Mouse (Mus musculus): ENCODE measurements around the gene Rprd1b.

The Rprd1b gene

DNA sequence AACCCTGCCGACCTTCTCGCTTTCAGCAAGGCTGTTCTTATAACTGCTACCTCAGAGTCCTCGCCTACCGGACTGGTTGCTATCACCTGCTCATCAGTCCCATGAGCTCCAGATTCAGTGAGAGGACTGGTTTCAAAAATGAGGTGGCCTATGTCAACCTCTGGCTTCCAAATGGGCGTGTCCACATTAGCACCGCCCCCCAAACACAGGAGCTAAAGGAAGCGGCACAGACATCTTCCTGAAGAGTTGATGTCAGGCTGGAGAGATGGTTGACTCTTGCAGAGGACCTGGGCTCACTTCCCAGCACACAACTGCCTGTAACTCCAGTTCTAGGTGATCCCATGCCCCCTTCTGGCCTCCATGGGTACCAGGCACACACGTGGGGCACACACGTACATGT lies 148.5 kb downstream of the Rprd1b start:
- no peak for DNase-seq (ENCODE audit: low spot score)

DNA sequence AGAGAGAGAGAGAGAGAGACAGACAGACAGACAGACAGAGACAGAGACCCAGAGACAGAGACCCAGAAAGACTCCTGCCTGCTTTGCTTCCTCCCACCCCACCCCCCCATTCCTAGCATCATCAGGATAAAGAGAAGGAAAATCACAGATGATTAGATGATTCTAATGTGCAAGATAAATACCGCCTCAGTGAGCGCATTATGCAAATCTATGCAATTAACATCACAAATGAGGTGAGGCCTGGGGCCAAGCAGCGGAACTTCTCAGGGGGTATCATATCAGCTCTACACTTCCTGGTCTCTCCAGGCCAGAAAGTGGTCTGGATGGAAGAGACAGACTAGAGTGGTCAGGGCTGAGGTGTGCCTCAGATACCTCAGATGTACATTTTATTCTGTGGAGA lies 149.3 kb downstream of the Rprd1b start:
- DNase-seq (ENCODE audit: low spot score), result no peak

DNA sequence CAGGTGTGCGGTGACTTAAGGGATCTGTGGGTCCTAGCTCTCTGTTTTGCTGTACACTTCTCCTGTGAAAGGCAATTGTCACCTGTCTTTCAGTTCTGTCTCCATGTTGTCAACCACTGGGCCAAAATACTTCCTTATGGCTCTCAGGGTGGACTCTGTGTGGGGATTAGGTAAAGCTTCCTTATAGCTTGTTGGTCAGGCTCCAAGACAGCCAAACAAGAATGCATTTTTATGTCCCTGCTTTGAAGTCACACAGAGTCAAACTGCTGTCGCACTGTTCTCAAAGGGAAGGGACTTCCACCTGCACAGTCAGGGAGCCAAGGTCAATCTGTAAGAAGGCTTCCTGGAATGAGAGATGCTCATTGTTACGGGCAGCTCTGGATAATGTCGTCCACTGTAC lies 149.8 kb downstream of the Rprd1b start:
- DNase-seq (ENCODE audit: low spot score), result no peak

DNA sequence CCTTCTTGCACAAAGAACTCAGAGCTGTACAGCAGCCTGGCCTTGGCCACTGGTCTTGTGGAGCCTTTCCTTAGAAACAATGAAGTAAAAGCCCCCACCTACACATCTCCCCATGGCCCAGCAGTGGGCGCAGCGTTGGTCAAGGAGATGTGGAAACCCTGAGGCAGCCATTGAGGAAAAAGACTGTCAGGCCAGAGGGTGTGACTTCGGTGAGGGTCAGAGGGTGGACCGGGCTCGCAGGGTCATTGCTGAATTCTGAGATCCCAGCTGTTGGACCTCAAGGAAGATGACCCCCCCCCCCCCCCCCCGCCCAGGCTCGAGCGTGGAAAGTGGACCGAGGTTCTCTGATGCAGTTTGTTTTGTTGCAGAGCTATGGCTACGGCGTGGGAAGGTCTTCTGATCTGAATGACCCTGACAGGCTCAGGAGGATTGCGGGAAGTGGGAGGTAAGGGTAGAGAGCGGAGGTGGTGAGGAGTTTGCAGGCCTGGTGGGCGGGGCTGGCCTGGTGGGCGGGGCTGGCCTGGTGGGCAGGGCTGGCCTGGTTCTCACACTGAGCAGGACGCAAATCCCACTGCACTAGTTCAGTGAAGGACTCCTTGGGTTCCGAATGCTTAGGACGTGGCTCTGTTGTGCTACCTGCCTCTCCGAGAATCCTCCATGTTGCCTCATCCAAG lies 150.5 kb downstream of the Rprd1b start:
- DNase-seq (ENCODE audit: low spot score), result peak; percentile 75

DNA sequence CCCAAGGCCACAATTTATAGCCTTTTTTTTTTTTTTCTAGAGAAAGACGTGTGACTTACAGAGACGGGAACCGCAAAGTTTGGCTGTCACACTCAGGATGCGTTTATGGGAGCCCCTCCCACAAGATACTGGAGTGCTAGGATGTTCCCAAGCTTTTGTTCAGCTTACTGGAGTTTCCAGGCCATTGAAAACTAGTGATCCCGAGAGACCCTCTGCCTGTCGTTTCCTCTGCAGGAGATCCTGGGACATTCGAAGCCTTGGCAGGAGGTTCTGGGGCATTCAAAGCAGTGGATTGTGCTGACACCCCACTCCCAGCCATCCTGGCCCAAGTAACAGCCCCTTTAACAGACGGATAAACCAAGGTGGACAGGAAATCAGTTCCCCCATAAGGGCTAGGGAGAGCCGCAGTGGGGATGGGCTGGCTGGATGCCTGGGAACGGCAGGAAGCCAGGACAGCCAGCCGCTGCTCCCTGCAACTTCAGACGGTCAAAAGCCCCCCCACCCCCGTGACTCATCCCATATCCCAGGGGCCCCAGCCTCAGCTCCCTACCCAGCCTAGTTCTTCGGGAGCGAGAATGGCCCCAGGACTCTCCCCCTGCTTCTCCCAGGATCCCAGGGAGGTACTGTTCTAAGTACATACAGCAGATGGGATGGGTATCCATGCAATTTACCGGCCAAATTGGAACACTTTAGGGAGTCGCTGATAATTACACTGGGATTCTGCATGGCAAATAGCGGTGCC lies 151.2 kb downstream of the Rprd1b start:
- no peak for DNase-seq (ENCODE audit: low spot score)

DNA sequence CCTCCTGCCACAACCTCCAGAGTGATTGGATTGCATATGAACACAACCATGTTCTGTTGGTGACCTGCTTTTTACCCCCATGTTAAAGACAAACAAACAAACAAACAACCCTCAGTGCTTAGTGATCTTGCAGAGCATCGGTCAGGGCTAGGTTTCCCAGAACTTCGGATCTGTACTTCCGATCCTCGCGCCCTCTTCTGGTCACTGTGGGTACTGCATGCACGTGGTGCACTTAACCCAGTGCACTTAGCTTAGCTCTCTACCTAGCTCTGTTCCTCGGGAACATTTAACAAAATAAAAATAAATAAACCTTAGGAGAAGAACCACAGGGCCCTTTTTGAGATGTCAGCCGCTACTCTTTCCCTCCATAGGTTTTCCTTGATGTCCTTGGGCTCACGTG lies 152.5 kb downstream of the Rprd1b start:
- peak; percentile 64 for DNase-seq (ENCODE audit: low spot score)

Data from retina, embryonic 14.5 days (tissue).